9 mouse cellular contexts compared by ENCODE assay signal in the genomic region with DNA sequence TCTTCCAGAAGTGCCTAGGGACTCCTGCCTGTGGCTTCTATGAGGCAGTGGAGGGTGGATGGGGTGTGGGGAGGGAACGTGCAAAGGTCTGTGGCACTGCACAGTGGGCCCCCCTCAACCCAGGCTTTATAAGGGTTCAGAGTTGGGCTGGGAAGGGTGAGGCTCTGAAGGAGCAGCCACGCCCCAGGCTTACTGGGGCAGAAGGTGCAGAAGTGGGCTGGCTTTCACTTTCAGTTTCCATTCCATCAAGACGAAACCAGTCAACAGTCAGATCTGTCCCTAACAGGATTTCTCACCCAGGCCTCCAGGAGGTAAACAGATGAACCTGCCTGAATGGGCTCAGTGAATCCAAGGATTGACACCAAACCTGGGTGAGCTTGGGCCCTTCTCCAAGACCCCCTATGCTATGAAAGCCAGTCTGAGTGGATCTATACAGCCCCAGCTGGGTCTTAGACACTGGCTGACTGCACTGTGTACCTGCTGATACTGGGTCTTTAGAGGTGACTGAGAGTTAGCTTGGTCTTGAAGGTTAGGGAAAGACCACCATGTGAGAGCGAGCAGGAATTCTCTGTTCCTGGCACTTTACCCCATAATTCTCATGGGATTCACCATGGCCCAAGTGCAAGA.
A peak's percentile ranks its signal among the peaks of the same experiment; 100 is the strongest.
DNase-seq lines count a peak whose midpoint lies in the region; ATAC-seq and TF ChIP-seq lines count a peak whose summit lies in the region.
"Had no signal": no experiment of that assay in that cellular context is flagged by ENCODE, and none has a peak within 500 bp of the region (broad histone marks: within the 10 kb centered on the region; RNA-seq: fewer than 3 reads in every experiment).

No protein-coding gene starts in this region.

- H3K27ac ChIP-seq in intestine, postnatal 0 days (ENCODE audit: low read depth, low read length): no peak overlapping the region
- no peak overlapping the region for H3K27ac ChIP-seq in hindbrain, postnatal 0 days
- H3K27ac ChIP-seq in forebrain, postnatal 0 days (ENCODE audit: low read depth, low read length): no peak overlapping the region
- H3K27ac ChIP-seq: kidney, postnatal 0 days had no signal

- intact Hi-C loops in gastrocnemius, postnatal 36 days (cut with DNase I): no loop called here

- WGBS in intestine, postnatal 0 days: 48% methylated on average over 4 of the region's 4 CpGs
- WGBS in hindbrain, postnatal 0 days: 89% methylated on average over 4 of the region's 4 CpGs
- WGBS in forebrain, postnatal 0 days: 86% methylated on average over 4 of the region's 4 CpGs

- no peaks in the 10 kb centered on the region for H3K9me3 ChIP-seq in intestine, postnatal 0 days (ENCODE audit: control insufficient read depth)
- H3K9me3 ChIP-seq in hindbrain, postnatal 0 days (ENCODE audit: low read length): no peaks in the 10 kb centered on the region
- no peaks in the 10 kb centered on the region for H3K9me3 ChIP-seq in forebrain, postnatal 0 days (ENCODE audit: low read length)

- DNase-seq in 416B (ENCODE audit: low read depth) (peak; percentile 80), ES-CJ7 (ENCODE audit: low read depth, low spot score) (peak; percentile 46)
- no peak for DNase-seq in ovary, adult 18-20 months (ENCODE audit: low spot score)
- DNase-seq in gastrocnemius, postnatal 36 days: no peak
- DNase-seq in hindbrain, postnatal 0 days (ENCODE audit: low spot score): no peak
- DNase-seq in forebrain, postnatal 0 days: no peak

- no peak overlapping the region for H3K9ac ChIP-seq in intestine, postnatal 0 days (ENCODE audit: low read depth, low read length)
- no peak overlapping the region for H3K9ac ChIP-seq in hindbrain, postnatal 0 days (replicated peaks; ENCODE audit: low read length)
- no peak overlapping the region for H3K9ac ChIP-seq in forebrain, postnatal 0 days

- H3K4me3 ChIP-seq in intestine, postnatal 0 days (ENCODE audit: low read depth, low read length): no peak overlapping the region
- H3K4me3 ChIP-seq in myocyte: no peak overlapping the region
- H3K4me3 ChIP-seq in hindbrain, postnatal 0 days (ENCODE audit: low read length): no peak overlapping the region
- H3K4me3 ChIP-seq in forebrain, postnatal 0 days (ENCODE audit: low read depth, low read length): no peak overlapping the region

- H3ac ChIP-seq in myocyte (ENCODE audit: control insufficient read depth, insufficient read length): no peak overlapping the region

- TF ChIP-seq POLR2A in myocyte (IDR thresholded peaks at IDR 0.05; ENCODE audit: insufficient read length, low read depth): no peak

- 0 out of 2 replicates have a peak, but pooled peaks cover 8% of the 10 kb centered on the region for H3K4me1 ChIP-seq in intestine, postnatal 0 days (replicated peaks; ENCODE audit: control insufficient read depth, insufficient read depth, low read length)
- H3K4me1 ChIP-seq in hindbrain, postnatal 0 days (ENCODE audit: insufficient read depth, low read length): no peaks in the 10 kb centered on the region
- no peaks in the 10 kb centered on the region for H3K4me1 ChIP-seq in forebrain, postnatal 0 days (ENCODE audit: insufficient read depth)

- peak overlapping the region; percentile 43 for H3K4me2 ChIP-seq in intestine, postnatal 0 days (replicated peaks; ENCODE audit: low read depth)
- peak overlapping the region; percentile 42 for H3K4me2 ChIP-seq in myocyte (ENCODE audit: low read depth)
- no peak overlapping the region for H3K4me2 ChIP-seq in hindbrain, postnatal 0 days (ENCODE audit: low read depth, low read length)
- H3K4me2 ChIP-seq in forebrain, postnatal 0 days (ENCODE audit: low read depth): no peak overlapping the region

- no peaks in the 10 kb centered on the region for H3K36me3 ChIP-seq in intestine, postnatal 0 days (ENCODE audit: control insufficient read depth, insufficient read depth)
- no peaks in the 10 kb centered on the region for H3K36me3 ChIP-seq in myocyte (ENCODE audit: control insufficient read depth, insufficient read depth)
- H3K36me3 ChIP-seq in hindbrain, postnatal 0 days (ENCODE audit: insufficient read depth, low read length): no peaks in the 10 kb centered on the region
- H3K36me3 ChIP-seq in forebrain, postnatal 0 days (ENCODE audit: insufficient read depth): no peaks in the 10 kb centered on the region

- H3K27me3 ChIP-seq in intestine, postnatal 0 days (replicated peaks; ENCODE audit: control insufficient read depth, insufficient read depth, low read length): no peaks in the 10 kb centered on the region
- H3K27me3 ChIP-seq in myocyte (ENCODE audit: control insufficient read depth, insufficient read depth, insufficient read length): no peaks in the 10 kb centered on the region
- no peaks in the 10 kb centered on the region for H3K27me3 ChIP-seq in hindbrain, postnatal 0 days (ENCODE audit: insufficient read depth, low read length)
- H3K27me3 ChIP-seq in forebrain, postnatal 0 days (ENCODE audit: insufficient read depth, low read length): no peaks in the 10 kb centered on the region

- peak; percentile 99 for ATAC-seq in intestine, postnatal 0 days
- no peak for ATAC-seq in hindbrain, postnatal 0 days
- ATAC-seq in forebrain, postnatal 0 days: no peak

- no peak for TF ChIP-seq CTCF in intestine, postnatal 0 days (IDR thresholded peaks at IDR 0.05; ENCODE audit: low read depth)
- no peak for TF ChIP-seq CTCF in hindbrain, postnatal 0 days (IDR thresholded peaks at IDR 0.05; ENCODE audit: low read depth)
- no peak for TF ChIP-seq CTCF in forebrain, postnatal 0 days (IDR thresholded peaks at IDR 0.05; ENCODE audit: low read depth)

- no peaks in the 10 kb centered on the region for H3K79me2 ChIP-seq in myocyte (ENCODE audit: control insufficient read depth, insufficient read depth)

TF ChIP-seq in myocyte, 11 proteins besides CTCF, POLR2A, EP300 and RAD21:
- TF ChIP-seq MYOD1 (IDR thresholded peaks at IDR 0.05; ENCODE audit: control insufficient read depth in 1 of 3, insufficient read length in 2 of 3, low read depth in 2 of 3): no peak
- no peak for TF ChIP-seq REST (IDR thresholded peaks at IDR 0.05; ENCODE audit: insufficient read depth, insufficient read length)
- no peak for TF ChIP-seq MAX (IDR thresholded peaks at IDR 0.05; ENCODE audit: low read depth)
- no peak for TF ChIP-seq E2F4 (IDR thresholded peaks at IDR 0.05; ENCODE audit: insufficient read depth)
- no peak for TF ChIP-seq MYOG (IDR thresholded peaks at IDR 0.05; ENCODE audit: control insufficient read depth in 1 of 3, insufficient read depth in 1 of 3, insufficient read length in 2 of 3, low read depth in 2 of 3)
- no peak for TF ChIP-seq TCF12 (IDR thresholded peaks at IDR 0.05; ENCODE audit: insufficient read depth, poor library complexity, severe bottlenecking)

Comparison
In these comparisons a context has a peak if more than half of its experiments do, and no peak if none do; other contexts are left out.
1. DNase-seq: peak in 416B (single experiment) and ES-CJ7 (single experiment); none in ovary, adult 18-20 months (single experiment), gastrocnemius, postnatal 36 days (0 of 2), hindbrain, postnatal 0 days (single experiment) and forebrain, postnatal 0 days (single experiment).
2. H3K4me2 ChIP-seq: peak in intestine, postnatal 0 days (single experiment) and myocyte (single experiment); none in hindbrain, postnatal 0 days (single experiment) and forebrain, postnatal 0 days (single experiment).